Mouse (Mus musculus): ENCODE data around the gene Aloxe3.
A peak's percentile ranks its signal among the peaks of the same experiment; 100 is the strongest.

DNA sequence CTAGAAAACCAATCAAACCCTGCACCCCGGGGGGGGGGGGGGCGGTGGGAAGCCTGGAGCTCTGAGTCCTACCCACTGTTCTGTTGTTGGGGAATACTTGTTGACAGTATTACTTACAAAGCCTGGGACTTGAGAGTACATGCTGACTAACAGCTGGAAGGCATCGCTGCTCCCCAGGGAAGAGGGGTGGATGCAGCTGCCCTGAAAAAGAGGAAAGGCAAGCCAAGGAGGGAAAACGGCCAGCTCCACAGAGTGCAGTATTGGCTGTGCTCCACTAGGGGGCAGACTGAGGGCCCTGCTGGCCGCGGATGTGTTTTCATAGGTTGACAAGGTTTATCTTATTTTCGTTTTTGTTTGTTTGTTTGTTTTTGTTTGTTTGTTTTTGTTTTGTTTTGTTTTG is 45.9 kb downstream of the Aloxe3 start:
- TF ChIP-seq CTCF (IDR thresholded peaks at IDR 0.05; ENCODE audit: low read depth) = peak; percentile 88
- no peak for TF ChIP-seq EP300 (optimal IDR thresholded peaks at IDR 0.05)
